Mouse (Mus musculus) hindbrain, embryonic 10.5 days (tissue): Measurements from ENCODE around the gene Muc13. TPM values are rescaled to one million over a fixed set of nuclear protein-coding genes. Genes with fewer than 3 reads are reported as not detected.

Experiments
- DNase-seq: peaks from one replicate; pipeline ENCODE4 v3.0.0-alpha.2; 2017; ENCODE audit warnings: low spot score
- H3K27ac ChIP-seq: fragments of 300-500 bp; sonication (generic); 2 replicates; pipeline ENCODE4 v1.5.1; 2016; ENCODE audit warnings: mild to moderate bottlenecking, moderate library complexity
- H3K27me3 ChIP-seq: fragments of 300-500 bp; sonication (generic); 2 replicates; pipeline ENCODE4 v1.6.1; 2016; ENCODE audit warnings: mild to moderate bottlenecking; ENCODE audit not compliant: poor library complexity, insufficient read depth, severe bottlenecking
- H3K36me3 ChIP-seq: fragments of 300-500 bp; sonication (generic); 2 replicates; pipeline ENCODE4 v1.6.1; 2016; ENCODE audit warnings: mild to moderate bottlenecking, moderate library complexity
- H3K4me1 ChIP-seq: fragments of 300-500 bp; sonication (generic); replicated peaks from 2 replicates; pipeline ENCODE4 v1.6.1; 2016; ENCODE audit warnings: mild to moderate bottlenecking
- H3K4me3 ChIP-seq: fragments of 300-500 bp; sonication (generic); 2 replicates; pipeline ENCODE4 v1.5.1; 2016; ENCODE audit warnings: mild to moderate bottlenecking, moderate library complexity
- H3K9me3 ChIP-seq: fragments of 300-500 bp; sonication (generic); 2 replicates; pipeline ENCODE4 v1.6.1; 2016; ENCODE audit warnings: mild to moderate bottlenecking, moderate library complexity
- WGBS: fragments of 180-500 bp; shearing (Covaris S2); methylation state at CpG from one replicate; pipeline ENCODE4 v1.1.7; 2016; 5-methylcytosine and 5-hydroxymethylcytosine counted together
- polyA plus RNA-seq: library from polyadenylated mRNA; unstranded; fragments of >200 nt; fragmentation: Nextera tagmentation; extraction: Ambion mirVana; gene quantifications from 2 replicates; pipeline ENCODE4 v1.2.1, GENCODE M21; 2016

The Muc13 gene
- polyA plus RNA-seq, 1 experiment from 2014 or later = 0.09 TPM

GRCm38 (mm10) chr16:33833781-33834482 lies 40.1 kb downstream of the Muc13 start:
- Histone ChIP-seq H3K27me3 (peaks cover 54% of the 10 kb centered on the region), H3K4me1 (peaks cover 47% of the 10 kb centered on the region), H3K9me3 (no peaks in the 10 kb centered on the region), H3K36me3 (no peaks in the 10 kb centered on the region), H3K4me3 (peak overlapping the region; percentile 48), H3K27ac (peak overlapping the region; percentile 83)
- 2% methylated on average over 25 of the region's 25 CpGs for WGBS
- DNase-seq = peak; percentile 66

GRCm38 (mm10) chr16:33836676-33837075 lies 42.8 kb downstream of the Muc13 start:
- H3K27ac ChIP-seq = no peak overlapping the region
- H3K27me3 ChIP-seq = peaks cover 26% of the 10 kb centered on the region
- H3K36me3 ChIP-seq = no peaks in the 10 kb centered on the region
- H3K9me3 ChIP-seq = no peaks in the 10 kb centered on the region
- H3K4me1 ChIP-seq = peaks cover 33% of the 10 kb centered on the region
- WGBS = 88% methylated on average over 3 of the region's 3 CpGs
- DNase-seq = no peak
- no peak overlapping the region for H3K4me3 ChIP-seq

- peaks cover 31% of the 10 kb centered on the region for H3K4me1 ChIP-seq
- no peak for DNase-seq
- H3K27ac ChIP-seq = no peak overlapping the region
- peaks cover 21% of the 10 kb centered on the region for H3K27me3 ChIP-seq
- no peaks in the 10 kb centered on the region for H3K36me3 ChIP-seq
- WGBS = 73% methylated on average over 3 of the region's 3 CpGs
- no peak overlapping the region for H3K4me3 ChIP-seq
- no peaks in the 10 kb centered on the region for H3K9me3 ChIP-seq
Observed at GRCm38 (mm10) chr16:33837191-33837590, 43.4 kb downstream of the Muc13 start.

GRCm38 (mm10) chr16:33840616-33841015 lies 46.8 kb downstream of the Muc13 start:
- Histone ChIP-seq H3K36me3 (no peaks in the 10 kb centered on the region), H3K4me3 (no peak overlapping the region), H3K27ac (no peak overlapping the region), H3K4me1 (0 out of 2 replicates have a peak, but pooled peaks cover 2% of the 10 kb centered on the region), H3K27me3 (peaks cover under 1% of the 10 kb centered on the region; the same call in 1 of the 2 replicates), H3K9me3 (no peaks in the 10 kb centered on the region)
- 80% methylated on average over 6 of the region's 6 CpGs for WGBS
- no peak for DNase-seq

- H3K36me3 ChIP-seq = peaks cover 9% of the 10 kb centered on the region; the same call in 1 of the 2 replicates
- no peaks in the 10 kb centered on the region for H3K27me3 ChIP-seq
- H3K4me3 ChIP-seq = no peak overlapping the region
- 67% methylated on average over 12 of the region's 12 CpGs for WGBS
- DNase-seq = no peak
- H3K4me1 ChIP-seq = 0 out of 2 replicates have a peak, but pooled peaks cover 2% of the 10 kb centered on the region
- H3K9me3 ChIP-seq = no peaks in the 10 kb centered on the region
- no peak overlapping the region for H3K27ac ChIP-seq
Observed at GRCm38 (mm10) chr16:33842081-33842880, 48.4 kb downstream of the Muc13 start.

- no peak overlapping the region for H3K4me3 ChIP-seq
- no peak overlapping the region for H3K27ac ChIP-seq
- peaks cover 9% of the 10 kb centered on the region; the same call in 1 of the 2 replicates for H3K36me3 ChIP-seq
- H3K27me3 ChIP-seq = no peaks in the 10 kb centered on the region
- H3K4me1 ChIP-seq = 0 out of 2 replicates have a peak, but pooled peaks cover 2% of the 10 kb centered on the region
- DNase-seq = no peak
- 51% methylated on average over 4 of the region's 4 CpGs for WGBS
- H3K9me3 ChIP-seq = no peaks in the 10 kb centered on the region
Observed at GRCm38 (mm10) chr16:33844150-33844611, 50.3 kb downstream of the Muc13 start.

- no peak for DNase-seq
- Histone ChIP-seq H3K27me3 (no peaks in the 10 kb centered on the region), H3K36me3 (peaks cover 9% of the 10 kb centered on the region; the same call in 1 of the 2 replicates), H3K4me1 (0 out of 2 replicates have a peak, but pooled peaks cover 2% of the 10 kb centered on the region), H3K27ac (no peak overlapping the region), H3K4me3 (no peak overlapping the region), H3K9me3 (no peaks in the 10 kb centered on the region)
- 83% methylated on average over 6 of the region's 6 CpGs for WGBS
Observed at GRCm38 (mm10) chr16:33844866-33845265, 51.0 kb downstream of the Muc13 start.

- no peak for DNase-seq
- Histone ChIP-seq H3K27ac (no peak overlapping the region), H3K36me3 (no peaks in the 10 kb centered on the region), H3K27me3 (no peaks in the 10 kb centered on the region), H3K4me1 (0 out of 2 replicates have a peak, but pooled peaks cover 4% of the 10 kb centered on the region), H3K9me3 (no peaks in the 10 kb centered on the region), H3K4me3 (no peak overlapping the region)
Observed at GRCm38 (mm10) chr16:33853271-33853670, 59.4 kb downstream of the Muc13 start.

GRCm38 (mm10) chr16:33858766-33859165 lies 64.9 kb downstream of the Muc13 start:
- peaks cover 10% of the 10 kb centered on the region for H3K4me1 ChIP-seq
- no peaks in the 10 kb centered on the region for H3K36me3 ChIP-seq
- WGBS = 84% methylated on average over 2 of the region's 2 CpGs

GRCm38 (mm10) chr16:33859380-33859779 lies 65.5 kb downstream of the Muc13 start:
- no peak overlapping the region for H3K27ac ChIP-seq
- no peak for DNase-seq
- peaks cover 10% of the 10 kb centered on the region for H3K4me1 ChIP-seq
- H3K27me3 ChIP-seq = no peaks in the 10 kb centered on the region
- no peaks in the 10 kb centered on the region for H3K9me3 ChIP-seq
- no peak overlapping the region for H3K4me3 ChIP-seq
- WGBS = 72% methylated on average over 5 of the region's 5 CpGs
- no peaks in the 10 kb centered on the region for H3K36me3 ChIP-seq

More at GRCm38 (mm10) chr16:33858766-33859165, 64.9 kb downstream of the Muc13 start:
- H3K9me3 ChIP-seq = no peaks in the 10 kb centered on the region
- no peak for DNase-seq
- H3K27me3 ChIP-seq = no peaks in the 10 kb centered on the region
- H3K27ac ChIP-seq = no peak overlapping the region
- H3K4me3 ChIP-seq = no peak overlapping the region

GRCm38 (mm10) chr16:33859988-33860700 lies 66.3 kb downstream of the Muc13 start:
- H3K27me3 ChIP-seq = no peaks in the 10 kb centered on the region
- DNase-seq = peak; percentile 33
- H3K9me3 ChIP-seq = no peaks in the 10 kb centered on the region
- H3K36me3 ChIP-seq = no peaks in the 10 kb centered on the region
- H3K27ac ChIP-seq = 0 out of 2 replicates have a peak overlapping the region, but pooled peaks have one; percentile 46
- peak overlapping the region; percentile 34 for H3K4me3 ChIP-seq
- 52% methylated on average over 14 of the region's 14 CpGs for WGBS
- peaks cover 10% of the 10 kb centered on the region for H3K4me1 ChIP-seq

- Histone ChIP-seq H3K36me3 (no peaks in the 10 kb centered on the region), H3K9me3 (no peaks in the 10 kb centered on the region), H3K27ac (no peak overlapping the region), H3K4me3 (no peak overlapping the region), H3K4me1 (peaks cover 6% of the 10 kb centered on the region), H3K27me3 (no peaks in the 10 kb centered on the region)
- WGBS = 85% methylated on average over 4 of the region's 4 CpGs
- DNase-seq = no peak
Observed at GRCm38 (mm10) chr16:33862406-33862805, 68.6 kb downstream of the Muc13 start.
